Comparison of ENCODE assay signal across 8 mouse cellular contexts in the genomic region with DNA sequence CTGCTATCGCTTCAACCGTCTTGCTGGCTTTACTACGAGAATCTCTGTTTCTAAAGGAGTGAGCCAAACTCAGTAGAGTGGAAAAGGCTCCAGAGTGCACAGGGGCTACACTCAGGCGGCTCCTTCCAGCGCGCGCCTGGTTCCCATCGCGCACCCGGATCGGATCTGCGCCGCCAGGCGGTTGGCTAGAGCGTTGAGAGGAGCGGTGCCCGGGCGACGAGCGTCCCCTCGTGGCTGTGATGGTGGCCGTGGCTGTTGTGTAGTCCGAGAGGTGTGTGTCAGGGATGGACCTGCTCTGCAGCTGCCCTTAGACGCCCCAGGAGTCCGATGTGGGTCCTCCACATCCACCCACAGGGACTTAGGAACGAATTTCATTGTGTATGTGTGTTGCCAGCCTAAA. TPM values are rescaled to one million over a fixed set of nuclear protein-coding genes. Genes with fewer than 3 reads are reported as not detected.
DNase-seq lines count a peak whose midpoint lies in the region; ATAC-seq and TF ChIP-seq lines count a peak whose summit lies in the region.

Gene Abca14, plus strand, starts transcription at position 173 of the 400 bp plus-strand sequence.

- H3K4me3 ChIP-seq in hindbrain, embryonic 12.5 days, result no peak within 1 kb of the TSS
- no peak within 1 kb of the TSS for H3K4me3 ChIP-seq in lung, adult 2 months (replicated peaks; ENCODE audit: extremely low read depth, low read depth, low read length)

- peak; percentile 73 for ATAC-seq in hindbrain, embryonic 12.5 days (ENCODE audit: low FRiP score)

- no peaks in the 10 kb centered on the region for H3K9me3 ChIP-seq in hindbrain, embryonic 12.5 days (replicated peaks)

- H3K4me2 ChIP-seq in hindbrain, embryonic 12.5 days (replicated peaks), result peak within 1 kb of the TSS; percentile 27; the same call in 1 of the 2 replicates

- DNase-seq in ZHBTc4 (ENCODE audit: low read depth, low spot score), result peak; percentile 89
- DNase-seq in cerebellum, postnatal 36 days, result peak; percentile 82 to 84
- peak; percentile 84 to 90 for DNase-seq in frontal cortex, postnatal 36 days (ENCODE audit: low spot score in 2 of 2)
- peak; percentile 67 for DNase-seq in layer of hippocampus, adult 9-10 months (ENCODE audit: low spot score)
- DNase-seq in lung, adult 2 months, result peak; percentile 85
- peak; percentile 52 for DNase-seq in ovary, adult 18-20 months (ENCODE audit: low spot score)
- DNase-seq in urinary bladder, postnatal 14 days (ENCODE audit: low spot score), result peak; percentile 87

- peaks cover 11% of the 10 kb centered on the region; the same call in 1 of the 2 replicates for H3K4me1 ChIP-seq in hindbrain, embryonic 12.5 days
- H3K4me1 ChIP-seq in lung, adult 2 months (ENCODE audit: control insufficient read depth, insufficient read depth, low read length), result peaks cover 9% of the 10 kb centered on the region

- 3% methylated on average over 26 of the region's 26 CpGs for WGBS in hindbrain, embryonic 12.5 days
- WGBS in lung, adult 2 months, result 12% methylated on average over 26 of the region's 26 CpGs

- no peak within 1 kb of the TSS for H3K27ac ChIP-seq in hindbrain, embryonic 12.5 days

- TF ChIP-seq POLR2A in lung, adult 2 months (IDR thresholded peaks at IDR 0.05; ENCODE audit: borderline replicate concordance, extremely low read depth, low read depth, low read length), result no peak

- H3K27me3 ChIP-seq in hindbrain, embryonic 12.5 days, result peaks cover 27% of the 10 kb centered on the region

- H3K36me3 ChIP-seq in hindbrain, embryonic 12.5 days, result no peaks in the 10 kb centered on the region

- H3K9ac ChIP-seq in hindbrain, embryonic 12.5 days, result no peak within 1 kb of the TSS

- peak; percentile 81 for TF ChIP-seq CTCF in lung, adult 2 months (IDR thresholded peaks at IDR 0.05; ENCODE audit: insufficient read depth, low read length)

RNA-seq across cellular contexts. Expression of gene Abca14, which starts in this region (rescaled TPM):
- polyA plus RNA-seq in hindbrain, embryonic 12.5 days (2016; fragmentation: Nextera tagmentation; extraction: Ambion mirVana), result not detected in 2 replicates
- 0.14 TPM in 1 of 2 replicates, not detected in the other for polyA plus RNA-seq in lung, adult 2 months (2012; rRNA removed)

Comparison
In these comparisons a context has a peak if more than half of its experiments do, and no peak if none do; other contexts are left out.
1. Peak in ATAC-seq and H3K4me2 ChIP-seq in hindbrain, embryonic 12.5 days; RNA of the gene not detected or under 1 TPM.
2. Peak in DNase-seq in lung, adult 2 months; RNA of the gene not detected or under 1 TPM.